Mouse (Mus musculus) v-Abl transformed pro-B cells (cell line): ENCODE data around the gene Mapt.

Experiments used
- in situ Hi-C, 2 experiments: fragments of 400-800 bp; cut with MboI; formaldehyde crosslinking; loops; one replicate each; pipeline ENCODE4 v1.15.1; 2025; ENCODE audit not compliant: unreplicated experiment in 2 of 2

Mapt gene

DNA sequence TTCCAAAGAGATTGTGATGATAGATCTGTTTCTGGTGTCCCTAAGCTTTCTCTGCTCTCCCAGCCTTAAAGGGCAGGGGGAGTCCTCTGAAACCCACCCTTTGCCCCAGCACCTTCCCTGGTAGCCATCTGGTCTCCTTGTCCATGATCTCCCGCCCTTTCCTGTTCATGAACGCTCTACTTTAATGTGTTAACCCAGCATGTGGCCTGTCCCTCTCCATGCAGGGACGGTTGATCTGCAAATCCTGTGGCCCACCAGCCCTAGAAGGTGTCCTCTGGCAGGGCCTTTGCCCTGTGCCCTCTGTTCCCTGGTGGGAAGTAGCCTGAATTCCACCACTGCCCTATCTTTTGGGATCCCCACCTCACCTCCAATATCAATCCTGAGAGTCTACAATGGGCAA lies 39.3 kb downstream of the Mapt start:
- in situ Hi-C loops, result no loop called here

DNA sequence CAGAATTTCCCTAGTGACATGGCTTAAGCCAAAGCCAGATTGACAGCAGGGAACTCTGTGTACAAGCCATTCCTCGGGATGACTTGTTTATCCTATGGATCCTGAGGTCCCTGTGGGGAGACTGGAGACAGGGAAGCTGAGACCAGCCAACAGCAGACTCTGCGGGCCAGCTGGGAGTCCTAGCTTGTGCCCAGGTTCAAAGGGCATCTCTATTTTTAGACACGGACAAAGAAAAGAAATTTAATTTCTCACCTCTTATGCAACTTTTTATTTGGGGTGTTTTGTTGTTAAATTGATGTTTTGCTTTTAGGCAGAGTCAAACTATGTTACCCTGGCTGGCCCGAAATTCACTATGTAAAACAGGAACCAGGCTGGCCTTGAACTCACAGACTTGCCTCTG lies 39.7 kb downstream of the Mapt start:
- in situ Hi-C loops, result no loop called here

DNA sequence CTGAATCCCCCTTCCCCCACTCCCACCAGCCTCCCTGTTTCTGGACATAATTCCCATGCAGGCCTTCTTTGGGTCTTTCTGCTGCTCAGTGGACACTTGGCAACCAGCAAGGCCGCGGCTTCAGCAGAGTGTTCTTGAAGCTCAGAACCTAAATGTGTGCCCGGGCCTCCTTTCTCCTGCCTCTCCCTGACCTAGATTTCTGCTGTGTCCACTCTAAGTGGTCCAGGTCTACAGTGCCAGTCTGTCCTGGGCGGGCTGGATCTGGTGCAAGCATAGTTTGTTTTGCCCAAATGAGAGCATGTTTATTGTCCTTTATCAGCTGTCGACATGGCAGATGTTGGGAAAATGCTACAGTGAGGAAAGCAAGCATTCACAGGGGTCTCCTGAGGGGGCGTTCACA lies 40.7 kb downstream of the Mapt start:
- in situ Hi-C loops, result no loop called here

DNA sequence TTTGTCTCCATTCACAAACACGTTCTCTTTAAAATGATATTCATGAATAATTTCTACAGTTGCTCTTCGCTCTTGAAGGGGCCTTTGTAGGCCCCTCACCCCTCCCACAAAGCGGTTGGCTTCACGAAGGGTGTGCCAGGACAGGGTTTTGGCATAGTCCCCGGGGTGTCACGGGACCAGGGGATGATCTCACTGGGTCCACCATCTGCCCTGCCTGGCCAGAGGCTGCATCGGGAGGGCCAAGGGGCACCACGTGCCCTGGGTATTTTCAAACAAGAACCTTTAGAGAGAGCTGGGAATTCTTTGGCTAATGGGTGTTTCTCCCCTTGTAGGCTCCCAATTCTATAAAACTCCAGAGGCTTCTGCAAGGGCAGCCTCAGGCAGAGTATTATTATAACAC lies 41.2 kb downstream of the Mapt start:
- in situ Hi-C loops, result no loop called here

DNA sequence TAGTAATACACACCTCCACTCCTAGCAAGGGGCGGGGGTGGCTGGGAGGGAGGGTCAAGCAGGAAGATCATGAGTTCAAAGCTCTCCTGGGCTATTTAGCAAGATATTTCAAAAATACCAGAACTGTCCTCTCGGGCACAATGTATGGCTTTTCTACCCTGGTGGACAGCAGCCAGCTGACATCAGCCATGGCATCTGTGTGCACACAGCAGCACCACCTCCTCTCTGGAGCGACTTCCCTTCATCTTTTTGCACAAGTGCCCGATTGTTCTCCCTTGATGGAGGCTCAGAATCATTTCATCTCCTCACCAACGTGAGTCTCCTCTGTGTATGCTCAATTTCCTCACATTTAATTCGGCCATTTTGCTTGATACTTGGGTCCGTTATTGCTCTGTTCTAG lies 44.6 kb downstream of the Mapt start:
- in situ Hi-C loops, result loop anchor here (25.0 kb wide), 2 partner anchors 712 to 1637 kb away; no protein-coding TSS in a partner anchor

DNA sequence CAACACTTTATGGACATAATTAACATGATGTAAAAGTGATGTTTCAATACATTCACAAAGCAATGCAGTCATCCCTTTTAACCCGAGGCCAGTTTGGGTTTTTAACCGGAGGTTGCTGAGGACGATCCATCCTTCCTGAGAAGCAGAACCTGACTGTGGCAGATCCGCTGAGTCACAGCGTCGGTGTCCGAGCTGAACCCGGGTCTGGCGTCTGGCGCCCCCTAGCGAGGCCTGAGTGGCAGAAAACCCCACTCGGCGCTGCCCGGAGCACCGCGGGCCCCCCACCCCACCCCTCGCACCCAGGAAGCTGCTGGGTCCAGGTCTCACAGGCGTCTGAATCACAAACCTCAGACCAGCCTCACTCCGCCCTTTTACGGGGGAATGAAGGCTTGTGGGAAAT lies 47.0 kb downstream of the Mapt start:
- in situ Hi-C loops, result loop anchor here (25.0 kb wide), 2 partner anchors 709 to 1634 kb away; no protein-coding TSS in a partner anchor

DNA sequence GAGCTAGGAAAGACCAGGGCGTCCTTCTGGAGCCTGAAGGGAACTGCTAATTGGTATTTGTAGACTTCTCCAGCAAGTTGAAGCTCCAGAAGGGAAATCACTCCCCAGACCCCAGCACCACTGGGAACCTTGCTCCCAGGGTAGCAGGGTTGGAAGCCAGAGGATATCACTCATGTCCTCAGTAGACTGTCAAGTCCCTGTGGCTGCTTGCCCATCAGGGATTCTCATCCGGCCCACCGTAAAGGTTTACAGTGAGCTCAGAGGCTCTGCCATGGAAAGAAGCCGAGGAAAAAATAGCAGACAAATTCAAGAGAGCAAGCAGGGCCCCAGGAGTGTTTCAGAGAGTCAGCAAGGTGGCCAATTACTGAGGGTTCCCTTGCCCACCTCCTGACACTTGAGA lies 47.9 kb downstream of the Mapt start:
- in situ Hi-C loops, result loop anchor here (25.0 kb wide), 2 partner anchors 708 to 1633 kb away; no protein-coding TSS in a partner anchor

DNA sequence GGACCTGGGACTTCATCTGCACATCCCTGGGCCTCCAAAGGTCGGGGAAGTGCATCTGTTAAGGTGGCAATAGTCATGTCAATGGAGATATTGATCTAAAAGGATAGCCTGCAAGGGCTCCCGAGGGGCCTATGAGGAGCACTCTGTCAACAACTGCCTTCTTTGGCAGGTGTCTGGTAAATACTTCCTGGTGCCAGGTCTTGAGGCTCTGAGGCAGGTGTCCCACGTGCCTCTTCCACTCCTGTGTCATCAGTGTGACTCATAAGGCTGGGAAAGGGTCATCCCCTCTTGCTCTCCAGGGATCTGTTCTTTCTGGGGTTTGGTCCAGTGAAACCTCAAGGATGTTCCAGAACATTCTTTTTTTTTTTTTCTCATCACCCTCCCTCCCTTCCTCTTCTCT lies 48.3 kb downstream of the Mapt start:
- in situ Hi-C loops, result loop anchor here (25.0 kb wide), 2 partner anchors 708 to 1633 kb away; no protein-coding TSS in a partner anchor

DNA sequence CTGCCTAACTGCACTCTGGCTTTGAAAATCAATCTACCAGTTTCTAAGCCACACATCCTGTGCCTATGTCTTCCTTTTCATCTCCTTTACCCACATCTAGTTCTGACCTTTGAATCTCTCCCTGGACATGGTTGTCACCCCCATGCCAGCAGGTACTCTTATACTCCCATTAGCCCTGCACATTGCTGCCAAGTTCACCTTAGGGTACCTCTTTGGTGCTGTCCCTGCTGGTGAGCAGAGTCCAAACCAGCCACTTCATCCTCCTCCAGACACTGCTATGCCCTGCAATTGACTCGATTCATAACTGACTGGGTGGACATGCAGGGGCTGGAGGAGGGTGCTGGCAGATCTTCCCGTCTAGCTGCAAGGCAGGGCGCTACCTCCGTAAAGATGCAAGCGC lies 50.3 kb downstream of the Mapt start:
- in situ Hi-C loops, result loop anchor here (25.0 kb wide), 2 partner anchors 706 to 1631 kb away; no protein-coding TSS in a partner anchor

DNA sequence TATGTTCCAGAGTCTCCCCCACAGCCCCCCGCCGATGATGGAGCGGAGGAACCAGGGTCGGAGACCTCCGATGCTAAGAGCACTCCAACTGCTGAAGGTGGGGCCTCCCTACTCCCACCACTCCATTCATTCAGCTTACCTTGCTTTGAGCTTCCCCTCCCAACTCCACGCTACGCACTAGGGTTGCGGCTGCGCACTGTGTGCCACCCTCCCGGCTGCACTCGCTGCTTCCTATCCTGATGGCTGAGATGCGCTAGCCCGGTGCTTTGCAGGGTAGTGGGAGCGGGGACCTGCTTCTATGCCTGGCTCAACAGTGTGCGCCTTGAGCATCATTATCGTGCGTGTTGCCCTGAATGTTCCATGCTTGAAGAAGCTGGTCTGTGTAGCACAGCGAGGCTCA lies 55.9 kb downstream of the Mapt start:
- in situ Hi-C loops, result loop anchor here (25.0 kb wide), 2 partner anchors 700 to 1625 kb away; no protein-coding TSS in a partner anchor

DNA sequence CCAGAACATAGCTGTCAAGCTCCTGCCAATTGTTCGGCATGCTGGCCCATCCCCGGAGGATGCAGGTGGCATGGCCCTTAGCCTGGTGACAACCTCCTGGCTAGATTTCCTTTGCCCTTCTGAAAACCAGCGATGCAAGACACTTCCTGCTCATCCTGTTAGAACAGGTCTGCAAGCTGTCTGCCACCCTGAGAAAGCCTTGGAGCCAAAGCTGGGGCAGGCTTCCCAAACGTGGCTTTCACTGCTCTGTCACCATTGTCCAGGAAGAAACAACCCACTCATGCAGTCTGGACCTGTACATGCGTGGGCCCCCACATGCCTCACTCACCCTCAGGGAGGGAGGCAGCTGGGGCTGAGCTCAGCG lies 57.6 kb downstream of the Mapt start:
- in situ Hi-C loops, result loop anchor here (25.0 kb wide), 2 partner anchors 698 to 1623 kb away; no protein-coding TSS in a partner anchor

DNA sequence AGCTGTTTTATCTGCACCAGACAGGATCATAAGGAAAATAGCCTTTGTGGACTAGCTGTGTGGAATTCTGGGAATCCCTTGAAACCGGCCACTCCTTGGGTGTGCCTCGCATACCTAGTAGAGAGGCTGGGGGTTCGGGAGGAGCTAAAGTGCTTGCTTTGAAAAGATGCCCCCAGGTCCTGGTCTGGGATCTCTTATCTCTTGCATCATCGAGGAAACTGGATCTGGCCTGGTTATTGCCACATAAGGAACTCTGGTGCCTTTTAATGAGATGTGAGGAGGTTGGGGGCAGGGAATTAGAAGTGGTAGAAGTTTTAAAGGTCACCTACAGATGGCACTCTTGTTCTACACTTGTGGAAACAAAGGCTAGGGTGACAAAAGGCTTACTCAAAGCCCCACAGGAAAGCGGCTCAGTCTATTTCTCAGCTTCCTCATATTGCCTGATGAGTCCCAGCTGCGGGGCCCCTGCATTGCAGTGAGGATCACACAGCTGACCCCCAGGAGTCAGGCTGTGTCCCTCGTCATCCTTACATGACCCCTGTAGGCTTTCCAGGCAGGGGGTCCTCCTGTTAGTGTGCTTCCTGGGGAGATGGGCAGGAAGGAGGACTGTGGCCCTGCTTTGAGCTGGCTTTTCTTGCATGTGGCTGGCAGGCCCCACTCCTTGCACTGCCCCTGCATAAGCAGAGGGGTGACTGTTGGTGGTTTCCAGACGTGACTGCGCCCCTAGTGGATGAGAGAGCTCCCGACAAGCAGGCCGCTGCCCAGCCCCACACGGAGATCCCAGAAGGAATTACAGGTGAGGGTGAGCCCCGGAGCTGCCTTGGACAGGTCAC lies 58.2 kb downstream of the Mapt start:
- in situ Hi-C loops, result loop anchor here (10.0 to 25.0 kb wide), 3 partner anchors 698 to 1623 kb away; no protein-coding TSS in a partner anchor

DNA sequence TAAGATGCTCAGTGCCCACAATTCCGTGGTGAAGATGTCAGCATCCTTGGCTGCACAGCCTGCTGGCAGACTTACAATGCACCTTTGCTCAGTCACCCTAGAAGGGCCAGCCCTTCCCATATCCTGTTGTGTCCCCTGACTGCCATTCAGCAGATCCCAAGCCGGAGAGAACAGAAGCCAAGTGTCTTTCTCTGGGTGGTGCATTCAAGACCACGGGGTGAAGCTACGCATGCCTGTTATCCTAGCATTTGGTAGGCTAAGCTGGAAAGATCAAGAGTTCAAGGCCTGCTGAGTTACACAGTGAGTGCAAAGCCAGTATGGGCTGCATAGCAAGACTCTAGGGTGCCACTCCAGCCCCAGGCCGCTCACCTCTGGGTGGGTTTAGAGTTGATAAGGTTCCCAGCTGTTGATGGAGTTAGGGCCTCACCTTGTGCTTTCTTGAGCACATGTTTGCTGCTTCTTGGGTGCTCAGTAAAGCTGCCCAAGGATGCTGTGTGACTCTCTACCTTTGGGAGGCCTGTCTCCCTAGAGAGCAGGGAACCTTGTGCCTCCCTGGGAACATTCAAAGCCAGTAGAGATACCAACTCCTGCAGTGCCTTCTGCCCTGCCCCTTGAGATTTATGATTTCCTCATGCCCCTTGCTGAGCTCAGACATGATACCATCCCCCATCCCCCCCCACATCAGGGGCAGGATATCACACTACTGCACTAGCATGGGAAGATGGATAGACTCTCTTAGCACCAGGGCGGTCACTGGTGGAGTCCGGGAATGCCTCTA lies 61.4 kb downstream of the Mapt start:
- in situ Hi-C loops, result loop anchor here (10.0 to 25.0 kb wide), 3 partner anchors 695 to 1620 kb away; no protein-coding TSS in a partner anchor

DNA sequence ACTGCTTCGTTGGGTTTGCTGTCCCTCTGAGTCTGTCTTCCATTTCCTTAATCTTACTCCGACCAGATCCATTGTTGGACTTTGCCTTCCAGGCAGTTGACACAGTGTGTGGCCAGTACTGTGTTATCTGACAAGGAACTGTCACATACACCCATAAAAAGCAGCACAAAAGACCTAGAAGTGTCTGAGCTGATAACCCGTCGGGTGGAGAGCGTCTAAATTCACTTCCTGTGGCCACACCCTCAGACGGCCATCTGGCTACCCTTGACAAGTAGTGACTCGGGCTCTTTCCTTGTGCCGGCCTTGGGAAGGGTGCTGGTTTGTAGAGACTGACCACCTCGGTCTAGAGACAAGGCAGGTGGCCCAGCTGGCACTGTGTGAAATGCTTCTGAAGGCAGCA lies 62.1 kb downstream of the Mapt start:
- in situ Hi-C loops, result loop anchor here (10.0 to 25.0 kb wide), 3 partner anchors 694 to 1619 kb away; no protein-coding TSS in a partner anchor

DNA sequence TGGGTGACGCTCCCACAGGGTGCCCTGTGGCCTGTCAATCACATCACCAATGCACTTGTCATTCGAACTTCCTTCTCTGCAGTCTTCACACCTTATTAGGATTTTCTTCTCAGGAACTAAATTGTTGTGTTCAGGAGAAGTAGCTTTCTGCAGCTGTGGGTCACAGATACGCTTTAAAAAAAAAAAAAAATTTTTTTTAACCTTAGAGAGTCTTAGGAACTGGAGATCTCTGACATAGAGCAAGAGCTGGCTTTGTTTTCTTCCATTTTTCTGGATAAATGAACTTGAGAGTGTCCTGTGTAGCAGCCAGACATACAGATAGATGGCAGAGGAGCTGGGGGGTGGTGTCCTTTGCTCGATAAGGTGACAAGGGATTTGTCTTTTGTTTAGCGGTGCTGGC lies 64.0 kb downstream of the Mapt start:
- in situ Hi-C loops, result loop anchor here (10.0 to 25.0 kb wide), 3 partner anchors 692 to 1617 kb away; no protein-coding TSS in a partner anchor

DNA sequence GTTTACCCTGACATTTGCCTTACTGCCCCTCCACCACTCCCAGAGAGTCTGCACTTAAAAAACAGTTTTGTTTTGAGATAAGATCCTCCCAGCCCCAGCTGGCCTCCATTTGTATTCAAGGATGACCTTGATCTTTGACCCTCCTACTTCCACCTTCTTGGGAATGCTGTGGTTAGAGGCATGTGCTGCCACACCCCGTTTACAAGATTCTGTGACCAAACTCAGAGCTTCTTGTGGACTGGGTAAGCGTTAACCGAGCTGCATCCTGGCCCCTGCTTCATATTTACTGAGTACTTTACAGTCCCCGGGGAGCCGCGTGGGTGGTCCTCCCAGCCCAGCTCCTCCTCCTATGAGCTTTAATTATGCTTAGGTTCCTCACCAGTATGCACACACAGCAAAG lies 64.5 kb downstream of the Mapt start:
- in situ Hi-C loops, result loop anchor here (10.0 to 25.0 kb wide), 3 partner anchors 692 to 1617 kb away; no protein-coding TSS in a partner anchor

DNA sequence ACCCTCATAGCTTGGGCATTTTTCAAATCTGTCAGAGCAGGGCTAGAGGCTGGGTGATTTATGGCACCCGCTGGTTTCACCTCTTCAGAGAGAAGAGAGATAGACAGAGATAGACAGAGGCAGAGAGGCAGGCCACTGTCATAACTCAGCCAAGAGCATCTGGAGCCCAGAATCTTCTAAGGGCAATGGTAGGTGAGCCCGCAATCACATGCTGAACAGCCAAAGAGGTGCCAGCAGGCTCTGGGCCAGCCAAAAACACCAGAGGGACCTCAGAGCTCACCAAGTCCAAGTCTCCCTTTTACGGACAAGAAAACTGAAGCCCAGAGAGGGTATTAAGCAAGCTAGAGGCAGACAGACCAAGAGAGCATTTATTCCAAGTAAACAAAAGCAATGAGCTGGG lies 66.5 kb downstream of the Mapt start:
- in situ Hi-C loops, result loop anchor here (10.0 to 25.0 kb wide), 3 partner anchors 690 to 1615 kb away; no protein-coding TSS in a partner anchor

DNA sequence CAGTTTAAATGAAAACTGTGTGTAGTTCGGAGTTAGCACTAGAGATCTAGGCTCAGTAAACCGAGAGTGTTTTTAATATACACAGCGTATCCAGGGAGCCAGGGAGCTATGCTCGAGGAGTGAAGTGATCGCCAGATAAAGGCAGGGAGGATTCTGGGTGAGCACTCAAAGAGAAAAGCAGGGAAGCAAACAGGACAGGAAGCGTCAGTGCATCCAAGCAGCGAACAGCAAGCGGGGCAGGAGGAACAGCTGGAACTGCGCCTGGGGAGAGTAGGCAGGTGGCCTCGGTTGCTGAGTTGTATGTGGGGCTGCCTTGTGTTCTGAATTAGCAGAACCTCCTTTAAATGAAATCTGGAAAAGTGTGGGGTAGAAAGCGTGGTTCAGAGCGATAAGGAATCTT lies 71.4 kb downstream of the Mapt start:
- in situ Hi-C loops, result no loop called here

DNA sequence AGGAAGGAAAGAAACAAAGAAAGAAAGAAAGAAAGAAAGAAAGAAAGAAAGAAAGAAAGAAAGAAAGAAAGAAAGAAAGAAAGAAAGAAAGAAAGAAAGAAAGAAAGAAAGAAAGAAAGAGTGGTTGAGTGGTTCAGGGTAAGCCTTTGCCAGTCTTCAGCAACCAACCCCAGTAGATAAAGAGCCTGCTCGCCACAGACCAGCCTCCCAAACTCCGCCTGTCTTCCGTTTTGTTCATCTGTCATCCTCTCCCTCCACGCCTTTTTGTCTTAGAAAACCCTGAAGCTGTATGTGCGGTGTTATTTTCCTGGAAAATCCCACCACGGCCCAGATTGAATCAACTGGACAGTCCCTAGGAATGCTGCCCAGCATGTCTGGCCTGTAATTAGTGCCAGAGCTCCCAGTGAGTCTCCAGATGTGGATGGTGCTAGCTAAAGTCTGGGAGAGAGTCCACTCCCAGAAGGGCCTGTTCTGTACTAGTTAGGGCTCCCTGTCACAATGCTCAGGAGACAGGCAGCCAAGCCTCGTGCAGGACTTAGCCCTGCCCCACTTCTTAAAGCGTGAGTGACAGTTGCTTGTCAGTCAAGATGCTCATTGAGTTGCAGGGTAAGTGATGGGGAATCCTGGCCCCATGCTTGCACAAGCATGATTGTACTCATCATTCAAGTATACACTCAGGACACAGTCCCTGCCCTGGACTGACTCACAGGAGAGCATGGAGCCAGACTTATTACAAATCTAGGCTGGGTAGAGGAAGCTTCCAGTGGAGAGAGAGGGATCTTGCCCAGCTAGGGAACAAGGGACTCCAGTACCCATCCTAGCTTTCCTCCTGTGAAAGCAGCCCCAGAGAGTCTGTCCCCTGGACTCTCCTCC lies 72.1 kb downstream of the Mapt start:
- in situ Hi-C loops, result no loop called here

DNA sequence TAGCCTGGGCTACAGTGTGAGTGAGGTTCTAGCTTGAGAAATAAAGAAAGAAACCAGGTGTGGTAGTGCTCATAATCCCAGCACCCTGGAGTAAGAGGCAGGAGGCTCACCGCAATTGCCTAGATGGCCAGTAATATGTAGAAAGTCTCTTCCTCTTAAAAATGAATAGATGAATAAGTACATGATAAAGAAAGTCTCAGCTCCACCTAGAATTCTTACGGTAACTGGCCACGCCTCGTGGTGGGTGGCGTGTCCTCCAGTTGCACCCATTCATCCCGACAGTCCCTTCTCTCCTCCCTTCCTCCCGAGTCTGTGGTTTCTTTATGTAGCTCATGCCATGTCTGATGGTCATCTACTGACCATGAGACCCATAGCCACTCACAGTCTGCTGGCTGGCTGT lies 74.5 kb downstream of the Mapt start:
- in situ Hi-C loops, result loop anchor here in 1 of 2 experiments (5.0 kb wide), 1 partner anchor 817 kb away; no protein-coding TSS in a partner anchor
